Mouse (Mus musculus) CH12.LX (cell line): ENCODE measurements around the gene Wdr95. TPM values are rescaled to one million over a fixed set of nuclear protein-coding genes. Genes with fewer than 3 reads are reported as not detected.

ENCODE experiments used
- DNase-seq: peaks from one replicate; pipeline ENCODE4 v3.0.0-alpha.2; 2013; ENCODE audit errors: extremely low read depth
- H3K27ac ChIP-seq: 2 replicates; pipeline ENCODE4 v1.5.1; 2012; ENCODE audit warnings: low read depth, mild to moderate bottlenecking, control low read depth, moderate library complexity; ENCODE audit not compliant: insufficient read depth
- H3K27me3 ChIP-seq: replicated peaks from 2 replicates; pipeline ENCODE3; 2012; ENCODE audit warnings: inconsistent platforms
- H3K36me3 ChIP-seq, 2 experiments: replicated peaks in 1 of 2; 2 replicates each; pipeline versions ENCODE3 to v1.6.1; 2012; ENCODE audit warnings: inconsistent platforms in 1 of 2, low read length in 1 of 2, mild to moderate bottlenecking in 1 of 2, mixed read lengths in 1 of 2, moderate library complexity in 1 of 2; ENCODE audit not compliant: control insufficient read depth in 1 of 2, insufficient read depth in 1 of 2
- H3K4me1 ChIP-seq, 2 experiments: 2 replicates each; pipeline ENCODE4 v1.6.1; 2012; ENCODE audit warnings: inconsistent platforms in 1 of 2, moderate library complexity in 1 of 2; ENCODE audit not compliant: insufficient read depth in 2 of 2, control insufficient read depth in 1 of 2
- H3K4me2 ChIP-seq: 2 replicates; pipeline ENCODE4 v1.6.1; 2012; ENCODE audit warnings: low read depth, mild to moderate bottlenecking, control low read depth; ENCODE audit not compliant: poor library complexity, insufficient read depth, severe bottlenecking
- H3K4me3 ChIP-seq, 3 experiments: fragments of 150-350 bp in 1 of 3; sonication (generic) in 1 of 3; replicated peaks in 1 of 3; 2 replicates each; pipeline versions ENCODE3 to v1.5.1; 2011 to 2012; ENCODE audit warnings: low read depth in 2 of 3, low read length in 2 of 3, mild to moderate bottlenecking in 2 of 3, moderate library complexity in 2 of 3, control low read depth in 1 of 3, improper control_type of control experiment in 1 of 3, inconsistent platforms in 1 of 3, mixed read lengths in 1 of 3; ENCODE audit not compliant: poor library complexity in 1 of 3
- H3K79me2 ChIP-seq: replicated peaks from 2 replicates; pipeline ENCODE4 v1.6.1; 2012; ENCODE audit warnings: mild to moderate bottlenecking, moderate library complexity; ENCODE audit not compliant: control insufficient read depth, poor library complexity, insufficient read depth, severe bottlenecking; ENCODE audit errors: extremely low read depth
- H3K9ac ChIP-seq: 2 replicates; pipeline ENCODE4 v1.6.1; 2012; ENCODE audit warnings: low read depth, mild to moderate bottlenecking, control low read depth, moderate library complexity; ENCODE audit not compliant: insufficient read depth
- H3K9me3 ChIP-seq: replicated peaks from 2 replicates; pipeline ENCODE3; 2012; ENCODE audit warnings: low read length, inconsistent platforms, mixed read lengths
- CHD1 ChIP-seq: IDR thresholded peaks from 2 replicates; pipeline ENCODE4 v1.6.1; 2012; ENCODE audit warnings: low read depth, low read length, improper control_type of control experiment, inconsistent platforms
- CHD2 ChIP-seq: IDR thresholded peaks from 2 replicates; pipeline ENCODE4 v1.6.1; 2011; ENCODE audit warnings: low read length, improper control_type of control experiment
- CTCF ChIP-seq, 2 experiments: IDR thresholded peaks in 1 of 2; conservative IDR thresholded peaks in 1 of 2; 2 replicates each; pipeline ENCODE4 v1.5.1; 2011 to 2012; ENCODE audit warnings: low read depth in 2 of 2, low read length in 2 of 2, improper control_type of control experiment in 1 of 2, inconsistent platforms in 1 of 2, mild to moderate bottlenecking in 1 of 2, moderate library complexity in 1 of 2
- ELF1 ChIP-seq: IDR thresholded peaks from 2 replicates; pipeline ENCODE4 v1.6.1; 2014; ENCODE audit warnings: low read depth, mild to moderate bottlenecking, inconsistent platforms, low read length, improper control_type of control experiment
- GABPA ChIP-seq: IDR thresholded peaks from 2 replicates; pipeline ENCODE4 v1.6.1; 2012; ENCODE audit warnings: low read depth, low read length, improper control_type of control experiment, inconsistent platforms; ENCODE audit not compliant: insufficient replicate concordance
- IRF4 ChIP-seq: IDR thresholded peaks from 2 replicates; pipeline ENCODE4 v1.6.1; 2014; ENCODE audit warnings: low read depth, mild to moderate bottlenecking, inconsistent platforms, low read length, improper control_type of control experiment
- JUND ChIP-seq: conservative IDR thresholded peaks from 2 replicates; pipeline ENCODE4 v1.6.1; 2011; ENCODE audit warnings: low read depth, low read length, improper control_type of control experiment
- MAZ ChIP-seq: IDR thresholded peaks from 2 replicates; pipeline ENCODE4 v1.6.1; 2012; ENCODE audit warnings: low read depth, mild to moderate bottlenecking, inconsistent platforms, low read length, improper control_type of control experiment, moderate library complexity
- MEF2A ChIP-seq: IDR thresholded peaks from 2 replicates; pipeline ENCODE4 v1.6.1; 2014; ENCODE audit warnings: low read depth, mild to moderate bottlenecking, inconsistent platforms, low read length, improper control_type of control experiment, borderline replicate concordance
- MYC ChIP-seq: IDR thresholded peaks from 2 replicates; pipeline ENCODE4 v1.6.1; 2011; ENCODE audit warnings: low read depth, mild to moderate bottlenecking, improper control_type of control experiment, low read length
- PAX5 ChIP-seq: IDR thresholded peaks from 2 replicates; pipeline ENCODE4 v1.6.1; 2012; ENCODE audit warnings: low read length, inconsistent platforms, mixed read lengths
- POLR2A ChIP-seq: IDR thresholded peaks from 2 replicates; pipeline ENCODE4 v1.6.1; 2011; ENCODE audit warnings: low read depth, mild to moderate bottlenecking, improper control_type of control experiment, low read length
- SIN3A ChIP-seq: IDR thresholded peaks from 2 replicates; pipeline ENCODE4 v1.6.1; 2012; ENCODE audit warnings: low read length, improper control_type of control experiment, inconsistent platforms
- SMC3 ChIP-seq: IDR thresholded peaks from 2 replicates; pipeline ENCODE4 v1.6.1; 2011; ENCODE audit warnings: low read depth, low read length, improper control_type of control experiment
- TBP ChIP-seq: conservative IDR thresholded peaks from 2 replicates; pipeline ENCODE4 v1.6.1; 2011; ENCODE audit warnings: low read depth, low read length, improper control_type of control experiment
- TCF12 ChIP-seq: IDR thresholded peaks from 2 replicates; pipeline ENCODE4 v1.6.1; 2014; ENCODE audit warnings: low read depth, mild to moderate bottlenecking, inconsistent platforms, low read length, improper control_type of control experiment
- UBTF ChIP-seq: IDR thresholded peaks from 2 replicates; pipeline ENCODE4 v1.6.1; 2012; ENCODE audit warnings: low read depth, mild to moderate bottlenecking, inconsistent platforms, low read length, improper control_type of control experiment, moderate library complexity
- USF1 ChIP-seq: IDR thresholded peaks from 2 replicates; pipeline ENCODE4 v1.6.1; 2014; ENCODE audit warnings: low read depth, mild to moderate bottlenecking, inconsistent platforms, low read length, improper control_type of control experiment
- USF2 ChIP-seq: conservative IDR thresholded peaks from 2 replicates; pipeline ENCODE4 v1.6.1; 2011; ENCODE audit warnings: low read depth, low read length, improper control_type of control experiment
- ZC3H11A ChIP-seq: IDR thresholded peaks from 2 replicates; pipeline ENCODE4 v1.6.1; 2012; ENCODE audit warnings: low read depth, mild to moderate bottlenecking, inconsistent platforms, low read length, improper control_type of control experiment
- ZKSCAN1 ChIP-seq: IDR thresholded peaks from 2 replicates; pipeline ENCODE4 v1.6.1; 2012; ENCODE audit warnings: low read depth, inconsistent platforms, low read length, improper control_type of control experiment, borderline replicate concordance
- ZMIZ1 ChIP-seq: IDR thresholded peaks from 2 replicates; pipeline ENCODE4 v1.6.1; 2012; ENCODE audit warnings: low read depth, mild to moderate bottlenecking, inconsistent platforms, low read length, improper control_type of control experiment
- dilution Hi-C: fragments of 300-500 bp; cut with MboI; formaldehyde crosslinking; loops from 2 replicates; pipeline ENCODE4 v1.14.3; 2020; ENCODE audit warnings: low sequenced_read_pairs; ENCODE audit not compliant: extremely low pct_unique_long_range_greater_than_20kb, extremely low pct_ligation_motif_present
- in situ Hi-C: fragments of 300-500 bp; cut with MboI; formaldehyde crosslinking; loops from 3 replicates; pipeline ENCODE4 v1.14.3; 2019; ENCODE audit warnings: low sequenced_read_pairs, low pct_ligation_motif_present, low pct_unique_long_range_greater_than_20kb, mixed read lengths
- polyA plus RNA-seq: library from polyadenylated mRNA; unstranded; fragments of >175 nt; gene quantifications from 2 replicates; pipeline ENCODE4 v1.2.1, GENCODE M21; 2012; ENCODE audit warnings: low read depth; ENCODE audit not compliant: insufficient read length
- total RNA-seq, 2 experiments: library from RNA; depleted of rRNA; stranded (reverse); fragments of 300-350 nt in 1 of 2; fragments of >200 nt in 1 of 2; gene quantifications; 2 replicates each; pipeline ENCODE4 v1.2.3; 2012 to 2014

Wdr95 gene
- total and polyA plus RNA-seq, 3 experiments, result not detected

DNA sequence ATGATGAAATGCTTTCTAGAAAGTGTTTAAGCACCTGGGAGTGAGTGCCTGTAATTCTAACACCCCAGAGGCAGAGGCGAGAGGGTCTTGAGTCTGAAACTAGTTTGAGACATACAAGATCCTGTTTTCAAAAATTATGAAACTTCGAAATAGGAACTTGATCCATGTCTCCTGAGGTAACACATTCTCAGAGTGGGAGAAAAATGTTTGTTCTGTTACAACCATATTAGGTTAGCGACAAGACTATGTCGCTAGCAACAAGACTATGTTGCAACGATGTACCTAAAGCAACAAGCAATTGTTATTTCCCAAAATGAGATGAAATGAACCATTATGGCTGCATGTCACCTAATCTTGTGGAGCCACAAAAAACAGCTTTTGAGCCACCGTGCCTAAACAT is 43.0 kb upstream of the Wdr95 start:
- in situ Hi-C loops (no loop called here), dilution Hi-C loops (no loop called here)
- Histone ChIP-seq H3K36me3 (no peaks in the 10 kb centered on the region), H3K4me3 (no peak overlapping the region), H3K4me1 (peaks cover 0 to 10% of the 10 kb centered on the region in 2 experiments; a peak in 2 of 4 replicates), H3K27me3 (no peaks in the 10 kb centered on the region), H3K4me2 (no peak overlapping the region), H3K9ac (no peak overlapping the region), H3K79me2 (no peaks in the 10 kb centered on the region), H3K27ac (no peak overlapping the region), H3K9me3 (peaks cover 6% of the 10 kb centered on the region)
- no peak for DNase-seq
- no peak for TF ChIP-seq MYC
- no peak for TF ChIP-seq ZKSCAN1
- no peak for TF ChIP-seq MEF2A
- TF ChIP-seq JUND, result no peak
- TF ChIP-seq USF1, result no peak
- no peak for TF ChIP-seq SMC3

DNA sequence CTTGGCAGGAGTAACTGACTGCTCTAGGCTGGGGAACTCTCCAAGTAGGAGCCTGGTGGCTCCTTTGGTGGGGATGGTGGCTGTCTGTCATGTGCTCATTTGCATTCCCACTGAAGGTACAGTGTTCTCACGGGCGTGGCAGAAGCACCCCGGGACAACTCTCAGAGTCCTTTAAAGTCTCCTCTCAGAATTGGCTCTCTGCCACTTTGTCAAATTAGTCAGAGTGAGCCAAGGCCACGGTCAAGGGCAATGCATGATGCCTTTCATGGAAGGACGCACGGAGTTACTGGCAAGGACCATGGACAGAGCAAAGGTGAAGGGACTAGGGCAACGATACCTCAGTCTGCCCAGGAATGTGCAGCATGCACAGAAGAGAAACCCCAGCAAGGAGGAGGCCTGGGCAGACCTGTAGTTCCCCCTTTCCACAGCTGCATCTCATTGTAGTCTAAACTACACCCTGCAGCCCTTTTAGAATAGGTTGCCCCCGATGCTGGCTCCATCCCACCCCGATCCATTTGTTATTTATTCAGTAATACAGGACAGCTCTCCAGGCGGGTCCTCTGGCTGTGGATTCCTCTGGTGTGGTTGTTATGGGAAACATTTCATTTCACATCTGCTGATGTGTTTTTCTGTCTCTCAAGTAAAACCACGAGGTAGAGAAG is 40.0 kb upstream of the Wdr95 start:
- TF ChIP-seq USF1, result no peak
- no peak for TF ChIP-seq GABPA
- no peak for TF ChIP-seq CHD1
- TF ChIP-seq TCF12, result no peak
- no peak for TF ChIP-seq MAZ
- no peak for TF ChIP-seq IRF4
- TF ChIP-seq USF2, result no peak
- no peak for TF ChIP-seq ZC3H11A
- TF ChIP-seq CTCF (conservative IDR thresholded peaks at IDR 0.05 in 1 of 2, IDR thresholded peaks at IDR 0.05 in 1 of 2; ENCODE audit: low read depth in 2 of 2, low read length in 2 of 2), result no peak

DNA sequence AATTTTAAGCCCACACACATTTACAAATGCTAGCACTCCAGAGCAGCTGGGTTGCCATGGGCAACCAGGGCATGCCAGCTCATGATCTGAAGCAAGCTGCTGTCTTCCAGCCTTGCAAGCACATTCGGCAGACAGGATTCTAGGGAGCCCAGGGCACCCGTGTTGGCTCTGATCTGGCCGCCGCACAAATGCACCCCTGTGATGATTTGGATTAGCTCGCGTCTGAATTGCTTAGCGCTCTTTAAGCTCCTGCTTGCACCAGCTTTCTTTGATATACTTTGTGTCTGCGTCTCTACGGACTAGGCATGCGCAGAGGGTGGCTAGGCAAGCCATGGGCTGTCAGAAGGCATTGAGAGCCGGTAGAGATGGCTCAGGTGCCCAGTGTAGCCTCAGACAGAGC is 39.3 kb upstream of the Wdr95 start:
- Histone ChIP-seq H3K4me1 (peaks cover 4 to 33% of the 10 kb centered on the region in 2 experiments; a peak in 3 of 4 replicates), H3K27me3 (no peaks in the 10 kb centered on the region), H3K79me2 (no peaks in the 10 kb centered on the region), H3K4me3 (no peak overlapping the region), H3K4me2 (no peak overlapping the region), H3K9me3 (peaks cover 9% of the 10 kb centered on the region), H3K27ac (no peak overlapping the region), H3K9ac (no peak overlapping the region), H3K36me3 (no peaks in the 10 kb centered on the region)
- dilution Hi-C loops (no loop called here), in situ Hi-C loops (no loop called here)
- no peak for DNase-seq
- TF ChIP-seq SIN3A (no peak), UBTF (no peak), CHD2 (no peak), ZKSCAN1 (no peak), PAX5 (no peak), CTCF (conservative IDR thresholded peaks at IDR 0.05 in 1 of 2, IDR thresholded peaks at IDR 0.05 in 1 of 2; ENCODE audit: low read depth in 2 of 2, low read length in 2 of 2) (no peak), POLR2A (no peak), GABPA (no peak), ZMIZ1 (no peak), ELF1 (no peak), MAZ (no peak), IRF4 (no peak), TBP (no peak)

More for the DNA sequence above, 40.0 kb upstream of the Wdr95 start:
- no peak for DNase-seq
- Histone ChIP-seq H3K27ac (no peak overlapping the region), H3K4me3 (no peak overlapping the region), H3K79me2 (no peaks in the 10 kb centered on the region), H3K9ac (no peak overlapping the region), H3K9me3 (peaks cover 9% of the 10 kb centered on the region), H3K36me3 (no peaks in the 10 kb centered on the region), H3K4me1 (peaks cover under 1 to 28% of the 10 kb centered on the region in 2 experiments; a peak in 3 of 4 replicates), H3K27me3 (no peaks in the 10 kb centered on the region), H3K4me2 (no peak overlapping the region)
- dilution Hi-C loops (no loop called here), in situ Hi-C loops (no loop called here)
